In genomic region chr10:14048916-14049445, GRCm38 (mm10) we compare ENCODE assay signal across 13 mouse cellular contexts.
DNase-seq lines count a peak whose midpoint lies in the region; ATAC-seq and TF ChIP-seq lines count a peak whose summit lies in the region.
"Had no signal": no experiment of that assay in that cellular context is flagged by ENCODE, and none has a peak within 500 bp of the region (broad histone marks: within the 10 kb centered on the region; RNA-seq: fewer than 3 reads in every experiment).

No protein-coding gene starts in this region.

- no peak overlapping the region for H3K27ac ChIP-seq in midbrain, embryonic 11.5 days (ENCODE audit: low read depth, low read length)
- H3K27ac ChIP-seq in midbrain, postnatal 0 days (ENCODE audit: low read depth, low read length) = no peak overlapping the region
- peak overlapping the region; percentile 28; the same call in 1 of the 2 replicates for H3K27ac ChIP-seq in forebrain, embryonic 16.5 days (ENCODE audit: low read length)
- H3K27ac ChIP-seq: kidney, embryonic 15.5 days; liver, embryonic 15.5 days; midbrain, embryonic 10.5 days; neural tube, embryonic 15.5 days had no signal

- WGBS in midbrain, embryonic 11.5 days = 80% methylated on average over 10 of the region's 10 CpGs
- 58% methylated on average over 10 of the region's 10 CpGs for WGBS in midbrain, postnatal 0 days
- WGBS in forebrain, embryonic 16.5 days = 56% methylated on average over 10 of the region's 10 CpGs

- intact Hi-C loops in heart, postnatal 25 days (cut with DNase I) = loop anchor here (5.0 kb wide), 2 partner anchors 38 to 82 kb away; partner anchors contain the start of gene Hivep2

- no peak for ATAC-seq in midbrain, embryonic 11.5 days (ENCODE audit: low FRiP score)
- ATAC-seq in midbrain, postnatal 0 days (ENCODE audit: low FRiP score) = no peak
- peak; percentile 42 for ATAC-seq in forebrain, embryonic 16.5 days

- H3K27me3 ChIP-seq in midbrain, embryonic 11.5 days (ENCODE audit: control insufficient read depth, insufficient read depth, low read length) = no peaks in the 10 kb centered on the region
- H3K27me3 ChIP-seq in midbrain, postnatal 0 days (ENCODE audit: insufficient read depth, low read length) = no peaks in the 10 kb centered on the region
- no peaks in the 10 kb centered on the region for H3K27me3 ChIP-seq in forebrain, embryonic 16.5 days (replicated peaks; ENCODE audit: control insufficient read depth, insufficient read depth, low read length)
- H3K27me3 ChIP-seq: kidney, embryonic 15.5 days; liver, embryonic 15.5 days; neural tube, embryonic 15.5 days had no signal

- DNase-seq in heart, adult 11 months = peak; percentile 86
- no peak for DNase-seq in heart, postnatal 25 days (ENCODE audit: low spot score)
- DNase-seq in midbrain, embryonic 11.5 days (ENCODE audit: low spot score, missing footprints) = peak; percentile 81
- DNase-seq in midbrain, postnatal 0 days (ENCODE audit: low spot score) = no peak
- DNase-seq in c-Kit-positive CD71-positive TER-119-positive erythroid progenitor cells, embryonic 14.5 days (ENCODE audit: low spot score) = no peak
- no peak for DNase-seq in gastrocnemius, postnatal 4 days (ENCODE audit: low spot score in 2 of 2)
- DNase-seq: layer of hippocampus, postnatal 36 days; right cerebral cortex, postnatal 4 days had no signal

- no peak overlapping the region for H3K4me3 ChIP-seq in midbrain, embryonic 11.5 days (ENCODE audit: low read depth, low read length)
- no peak overlapping the region for H3K4me3 ChIP-seq in midbrain, postnatal 0 days (ENCODE audit: low read depth, low read length)
- no peak overlapping the region for H3K4me3 ChIP-seq in forebrain, embryonic 16.5 days (replicated peaks; ENCODE audit: low read length)
- H3K4me3 ChIP-seq: kidney, embryonic 15.5 days; liver, embryonic 15.5 days; midbrain, embryonic 10.5 days; neural tube, embryonic 15.5 days had no signal

- H3K9ac ChIP-seq in midbrain, embryonic 11.5 days (ENCODE audit: low read length) = no peak overlapping the region
- H3K9ac ChIP-seq in midbrain, postnatal 0 days (replicated peaks; ENCODE audit: low read length, poor library complexity, severe bottlenecking) = no peak overlapping the region
- H3K9ac ChIP-seq in forebrain, embryonic 16.5 days (replicated peaks; ENCODE audit: low read depth, low read length) = no peak overlapping the region
- H3K9ac ChIP-seq: kidney, embryonic 15.5 days; liver, embryonic 15.5 days; neural tube, embryonic 15.5 days had no signal

- H3K4me2 ChIP-seq in midbrain, embryonic 11.5 days = no peak overlapping the region
- no peak overlapping the region for H3K4me2 ChIP-seq in midbrain, postnatal 0 days (ENCODE audit: low read depth, low read length, poor library complexity, severe bottlenecking)
- no peak overlapping the region for H3K4me2 ChIP-seq in forebrain, embryonic 16.5 days (ENCODE audit: low read length)
- H3K4me2 ChIP-seq: kidney, embryonic 15.5 days; liver, embryonic 15.5 days; neural tube, embryonic 15.5 days had no signal

- no peaks in the 10 kb centered on the region for H3K9me3 ChIP-seq in midbrain, embryonic 11.5 days (ENCODE audit: control insufficient read depth, low read length)
- H3K9me3 ChIP-seq in midbrain, postnatal 0 days (ENCODE audit: low read length) = no peaks in the 10 kb centered on the region
- no peaks in the 10 kb centered on the region for H3K9me3 ChIP-seq in forebrain, embryonic 16.5 days (ENCODE audit: control insufficient read depth, low read length)
- H3K9me3 ChIP-seq: kidney, embryonic 15.5 days; liver, embryonic 15.5 days; midbrain, embryonic 10.5 days; neural tube, embryonic 15.5 days had no signal

- no peaks in the 10 kb centered on the region for H3K36me3 ChIP-seq in midbrain, embryonic 11.5 days (ENCODE audit: control insufficient read depth, insufficient read depth, low read length)
- no peaks in the 10 kb centered on the region for H3K36me3 ChIP-seq in midbrain, postnatal 0 days (ENCODE audit: insufficient read depth, low read length)
- H3K36me3 ChIP-seq in forebrain, embryonic 16.5 days (ENCODE audit: control insufficient read depth, insufficient read depth) = no peaks in the 10 kb centered on the region
- H3K36me3 ChIP-seq: kidney, embryonic 15.5 days; liver, embryonic 15.5 days; midbrain, embryonic 10.5 days; neural tube, embryonic 15.5 days had no signal

- H3K4me1 ChIP-seq in midbrain, embryonic 11.5 days (ENCODE audit: control insufficient read depth, insufficient read depth, low read length) = peaks cover 7% of the 10 kb centered on the region
- peaks cover 3% of the 10 kb centered on the region; the same call in 1 of the 2 replicates for H3K4me1 ChIP-seq in midbrain, postnatal 0 days (ENCODE audit: insufficient read depth, low read length)
- peaks cover 29% of the 10 kb centered on the region for H3K4me1 ChIP-seq in forebrain, embryonic 16.5 days (replicated peaks; ENCODE audit: control insufficient read depth, insufficient read depth, low read length)
- H3K4me1 ChIP-seq: liver, embryonic 15.5 days had no signal

- no peak for TF ChIP-seq CTCF in midbrain, postnatal 0 days (IDR thresholded peaks at IDR 0.05)

Comparison
In these comparisons a context has a peak if more than half of its experiments do, and no peak if none do; other contexts are left out.
1. DNase-seq: peak in heart, adult 11 months (single experiment) and midbrain, embryonic 11.5 days (single experiment); none in heart, postnatal 25 days (single experiment), midbrain, postnatal 0 days (single experiment), c-Kit-positive CD71-positive TER-119-positive erythroid progenitor cells, embryonic 14.5 days (single experiment) and gastrocnemius, postnatal 4 days (0 of 2).